Mouse (Mus musculus): ENCODE results near the gene Tcf7. TPM values are rescaled to one million over a fixed set of nuclear protein-coding genes. Genes with fewer than 3 reads are reported as not detected.

Gene Tcf7
- total RNA-seq, 2 experiments from 2014 or later = 5.3 to 7.1 TPM

Other genes with a start within 250 kb of the Tcf7 start
- gene Ppp2ca, start 184.3 kb downstream of the Tcf7 start, total RNA-seq (2021) = 100 to 1,000 TPM; 129 to 131 TPM
- gene Olfr1373, start 137.5 kb downstream of the Tcf7 start, total RNA-seq (2021) = not detected
- not detected for gene Olfr1371, start 69.0 kb downstream of the Tcf7 start, total RNA-seq (2021)
- gene Skp1a, start 51.0 kb downstream of the Tcf7 start, total RNA-seq (2021) = 100 to 1,000 TPM; 473 to 503 TPM
- 100 to 1,000 TPM; 606 to 617 TPM for gene Vdac1, start 77.8 kb upstream of the Tcf7 start, total RNA-seq (2021)
- 10 to 100 TPM; 71.7 to 77.3 TPM for gene 9530068E07Rik, start 113.4 kb upstream of the Tcf7 start, total RNA-seq (2021)